Mouse (Mus musculus) left cerebral cortex, postnatal 36 days (tissue): ENCODE measurements at regions not wholly inside any gene's neighbourhood (a gene's known extent, or its start where the extent isn't known, plus 50 kb on each side); places are given as distances from the start of the nearest gene placed in this dataset.

Source experiments
- DNase-seq, 2 experiments: peaks; one replicate each; pipeline ENCODE4 v3.0.0; 2021 to 2022; ENCODE audit warnings: low spot score in 2 of 2, mixed read lengths in 1 of 2
- intact Hi-C: fragments of 180-260 bp; cut with DNase I; formaldehyde crosslinking; loops from one replicate; pipeline ENCODE4 v1.15.1; 2025

DNA sequence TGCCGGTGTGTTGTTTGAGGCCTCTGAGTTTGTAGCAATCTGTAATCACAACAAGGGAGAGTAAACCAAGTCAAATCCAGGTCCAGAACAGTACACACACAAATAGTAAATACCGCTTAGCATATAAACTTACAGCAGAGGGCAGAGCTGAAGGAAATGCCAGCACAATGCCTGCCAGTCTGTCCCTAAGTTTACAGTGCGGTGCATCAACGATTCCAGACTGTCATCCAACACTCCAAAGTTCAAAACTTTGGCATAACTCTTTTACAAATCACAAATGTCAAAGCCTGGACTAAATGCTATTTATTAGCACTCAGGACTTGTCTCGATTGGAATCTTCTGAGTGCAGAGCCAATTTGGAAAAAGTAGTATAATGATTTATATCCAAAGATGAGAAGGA, 104.7 kb upstream of the Ptpn13 start:
- DNase-seq, result no peak
- intact Hi-C loops, result no loop called here

DNA sequence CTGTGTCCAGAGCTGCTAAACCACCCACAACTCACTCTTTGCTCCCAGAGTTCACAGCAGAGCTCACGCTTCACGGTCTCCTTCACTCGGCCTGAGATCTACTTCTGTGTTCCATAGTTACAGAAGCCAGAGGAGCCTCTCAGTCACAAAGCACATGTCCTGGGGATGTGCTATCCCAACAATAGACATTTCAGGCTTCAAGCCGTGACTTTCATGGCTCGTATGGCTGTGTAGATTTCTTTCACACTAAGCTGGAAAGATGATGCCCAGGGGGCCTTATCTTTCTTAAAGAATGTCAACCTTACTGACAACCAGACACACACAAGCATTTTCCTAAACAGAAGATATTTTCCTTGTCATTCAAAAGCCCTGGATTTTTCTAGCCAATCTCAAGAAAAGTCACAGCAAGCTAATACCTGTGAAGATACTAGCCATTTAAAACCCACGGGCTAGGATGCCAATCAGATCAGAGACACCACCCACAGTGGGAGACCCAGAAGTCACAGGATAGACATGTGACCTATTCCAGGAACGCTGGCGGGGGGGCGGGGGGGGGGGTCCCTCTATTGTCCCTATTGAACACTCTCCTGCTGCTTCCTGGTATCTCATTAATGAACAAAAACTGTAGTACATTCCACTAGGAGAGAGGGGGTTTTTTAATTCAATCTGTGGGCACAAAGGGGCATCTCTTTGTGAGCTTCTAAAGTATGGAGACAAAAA, 98.8 kb upstream of the Mapk10 start:
- intact Hi-C loops, result no loop called here
- no peak for DNase-seq

DNA sequence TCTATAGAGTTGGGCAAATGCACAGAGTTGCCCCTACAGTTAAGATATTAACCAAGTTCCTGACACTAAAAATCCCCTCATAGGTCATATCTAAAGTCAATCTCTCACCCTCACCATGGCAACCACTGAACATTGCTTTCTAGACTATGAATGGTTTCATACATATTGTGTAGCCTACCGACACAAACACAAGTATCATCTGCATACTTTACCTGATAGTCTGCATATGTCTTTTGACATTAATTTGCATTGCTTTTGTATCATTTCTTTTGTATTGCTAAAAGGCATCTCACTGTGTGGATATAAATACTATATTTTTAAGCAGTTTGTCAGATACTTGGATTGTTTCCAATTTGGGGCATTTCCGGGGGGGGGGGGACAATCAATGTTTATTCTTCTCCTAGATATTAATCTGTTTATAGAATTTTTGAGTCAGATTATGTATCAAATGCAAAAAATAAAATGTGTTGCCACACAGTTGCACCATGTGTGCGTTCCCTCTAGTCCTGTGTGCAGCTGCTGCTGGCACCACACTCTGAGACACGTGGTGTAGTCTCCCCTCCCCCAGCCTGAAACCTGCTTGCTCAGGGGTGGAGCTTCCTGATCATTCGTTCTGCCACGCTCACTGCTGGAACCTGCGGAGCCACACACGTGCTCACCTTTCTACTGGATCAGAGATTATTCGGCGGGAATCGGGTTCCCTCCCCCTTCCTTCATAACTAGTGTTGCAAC, 94.7 kb upstream of the Mapk10 start:
- DNase-seq, result no peak

DNA sequence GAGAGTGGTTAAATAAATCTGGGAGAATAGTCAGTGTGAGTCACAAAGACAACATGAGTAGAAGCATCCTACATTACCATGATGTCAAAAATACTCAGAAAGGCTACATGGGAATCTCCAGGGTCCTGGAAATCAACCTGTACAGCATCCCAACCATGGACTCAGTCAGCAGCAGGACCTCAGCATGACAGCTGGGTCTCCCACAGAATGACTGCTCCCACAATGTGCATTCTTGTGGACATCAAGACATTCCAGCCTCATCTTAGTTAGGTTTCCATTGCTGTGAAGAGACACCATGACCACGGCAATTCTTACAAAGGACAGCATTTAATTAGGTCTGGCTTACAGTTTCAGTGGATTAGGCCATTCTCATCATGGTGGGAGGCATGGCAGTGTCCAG, 93.8 kb upstream of the Mapk10 start:
- intact Hi-C loops, result no loop called here
- no peak for DNase-seq

More for the DNA sequence above, 94.7 kb upstream of the Mapk10 start:
- intact Hi-C loops, result no loop called here

DNA sequence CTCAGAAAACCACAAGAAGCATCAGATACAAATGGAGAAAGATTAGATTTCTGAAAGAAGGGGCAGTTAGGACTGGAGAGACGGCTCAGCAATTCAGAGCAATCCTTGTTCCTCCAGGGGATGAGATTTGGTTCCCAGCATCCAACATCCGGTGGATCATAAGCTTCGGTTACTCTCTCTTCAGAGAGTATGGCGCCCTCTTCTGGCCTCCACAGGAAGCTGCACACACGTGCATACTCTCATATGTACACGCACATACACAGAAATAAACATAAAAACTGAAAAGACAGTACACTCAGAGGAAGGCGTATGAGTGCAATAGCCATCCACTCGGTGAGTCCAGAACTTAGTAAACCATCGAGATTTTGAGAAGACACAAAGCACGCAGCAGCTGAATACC, 91.6 kb upstream of the Mapk10 start:
- no peak for DNase-seq
- intact Hi-C loops, result no loop called here

DNA sequence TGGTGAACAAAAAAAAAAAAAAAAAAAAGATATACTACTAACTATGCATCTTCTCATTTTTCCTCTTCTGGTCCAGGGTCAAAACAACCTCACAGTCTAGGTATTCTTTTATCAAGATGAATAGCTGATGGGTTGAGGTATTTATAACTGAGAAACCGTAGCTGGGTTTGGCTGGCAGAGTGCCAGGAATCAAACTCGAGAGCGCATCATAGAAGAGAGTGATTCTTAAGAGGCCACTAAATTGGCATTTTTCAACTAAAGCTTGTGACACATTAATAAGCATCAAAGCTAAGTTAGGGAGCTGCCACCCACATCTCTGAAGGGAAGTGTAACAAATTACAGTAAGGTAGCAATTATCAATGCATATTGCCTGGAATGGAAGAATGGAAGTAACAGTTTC, 90.2 kb upstream of the Mapk10 start:
- DNase-seq, result no peak
- intact Hi-C loops, result no loop called here

DNA sequence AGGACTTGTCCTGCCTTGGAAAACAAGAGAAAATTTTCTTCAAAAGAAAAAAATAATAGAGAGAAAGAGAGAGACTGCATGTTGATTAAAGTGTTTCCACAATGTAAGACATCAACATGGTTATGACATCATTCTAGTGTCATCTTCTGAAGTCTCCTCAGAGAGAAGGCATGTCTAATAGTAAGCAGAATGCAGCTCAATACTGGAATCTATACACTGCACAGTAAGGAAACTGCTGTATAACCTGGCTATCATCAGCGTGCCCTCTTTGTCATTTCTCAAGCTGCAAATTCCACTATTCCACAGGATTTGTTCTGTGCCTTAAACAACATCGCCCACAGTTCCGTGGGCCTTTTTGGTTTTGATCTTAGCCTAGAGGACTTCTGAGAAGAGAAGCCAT, 82.8 kb upstream of the Mapk10 start:
- intact Hi-C loops, result no loop called here
- no peak for DNase-seq

DNA sequence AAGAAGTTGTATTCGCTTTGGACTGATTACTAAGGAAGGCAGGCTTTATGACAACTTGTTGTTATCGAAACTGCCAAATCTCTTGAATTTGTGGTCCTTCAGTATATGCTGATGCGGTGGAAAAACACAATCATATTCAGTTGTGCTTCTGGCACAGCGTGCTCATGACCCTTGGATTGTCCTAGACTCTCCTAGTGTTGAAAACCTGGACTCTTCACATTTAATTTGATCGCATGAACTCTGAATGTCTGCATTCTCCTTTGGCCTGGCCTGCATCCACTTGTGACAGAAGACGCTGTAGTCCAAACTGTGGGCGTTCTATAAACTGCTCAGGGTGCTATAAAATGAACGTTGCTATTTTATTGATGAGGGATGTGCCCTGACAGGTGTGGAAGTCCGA, 80.6 kb upstream of the Mapk10 start:
- intact Hi-C loops, result no loop called here
- DNase-seq, result no peak

DNA sequence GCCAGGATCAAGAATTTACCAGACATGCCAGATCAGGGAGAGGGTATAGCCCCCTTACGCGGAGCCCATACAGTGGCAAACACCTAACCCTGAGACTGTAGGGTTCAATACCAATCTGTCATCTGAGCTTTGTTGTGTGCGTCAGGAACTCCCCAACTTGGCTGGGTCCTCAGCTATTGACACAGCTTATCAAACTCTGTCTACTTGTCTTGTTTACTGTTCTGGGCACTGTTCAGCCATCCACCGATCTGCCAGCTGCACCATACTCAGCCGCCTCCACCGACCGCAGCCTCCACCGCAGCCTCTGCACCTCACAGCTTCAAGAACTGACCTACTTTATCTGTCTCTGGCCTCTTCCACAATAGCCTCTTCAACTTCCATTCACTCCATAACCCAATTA, 80.1 kb upstream of the Mapk10 start:
- intact Hi-C loops, result no loop called here
- DNase-seq, result no peak

DNA sequence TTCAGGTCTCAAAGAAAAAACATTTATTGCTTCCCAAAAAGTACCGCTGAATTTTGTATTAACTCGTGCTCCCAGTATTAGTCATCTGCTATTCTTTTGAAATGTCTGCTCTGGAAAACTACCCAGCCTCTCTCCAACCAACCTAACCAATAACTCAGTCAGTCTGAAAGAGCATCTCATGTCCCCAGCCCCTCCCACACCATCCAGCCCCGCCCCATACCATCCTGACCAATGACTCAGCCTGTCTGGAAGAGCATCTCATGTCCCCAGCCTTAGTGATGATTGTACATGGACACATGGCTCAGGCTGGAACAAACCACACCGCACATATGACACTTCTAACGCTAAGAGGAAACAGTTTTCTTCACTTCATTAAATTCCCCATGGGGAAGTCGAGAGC, 58.1 kb upstream of the Mapk10 start:
- no peak for DNase-seq
- intact Hi-C loops, result no loop called here

DNA sequence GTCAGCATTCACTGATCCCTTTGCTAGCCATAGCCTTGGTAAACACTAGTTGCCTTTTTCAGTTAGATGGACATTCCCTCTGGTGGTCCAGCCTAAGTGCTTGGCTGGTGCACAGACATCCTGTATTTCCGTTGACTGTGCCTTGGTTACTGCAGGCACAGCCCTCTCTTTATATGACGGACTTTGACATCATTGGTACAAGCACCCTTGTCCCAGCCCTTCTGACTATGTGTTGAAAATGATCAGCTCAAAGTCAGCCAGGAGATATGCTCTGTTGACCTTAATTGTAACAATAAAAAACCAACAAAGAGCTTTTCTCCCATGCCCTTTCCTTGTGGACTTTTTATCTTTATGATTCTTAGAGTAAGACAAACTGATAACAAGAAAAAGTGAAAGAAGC, 53.8 kb upstream of the Mapk10 start:
- intact Hi-C loops, result no loop called here
- no peak for DNase-seq

DNA sequence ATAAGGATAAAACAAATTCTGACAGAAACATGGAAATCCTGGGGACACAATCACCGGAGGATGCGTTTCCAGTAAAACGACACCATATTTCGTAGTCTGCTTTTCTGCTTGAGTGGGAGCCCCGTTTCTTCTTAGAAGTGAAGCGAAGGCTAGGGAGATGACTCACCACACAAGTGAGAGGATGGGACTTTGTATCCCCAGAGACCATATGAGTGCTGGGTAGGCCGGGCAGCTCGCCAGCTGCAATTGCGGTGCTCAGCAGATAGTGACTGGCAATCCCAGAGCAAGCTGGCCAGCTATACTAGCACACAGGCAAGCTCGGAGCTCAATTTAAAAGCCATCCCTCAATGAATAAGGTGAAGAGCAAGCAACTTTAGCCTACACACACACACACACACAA, 50.3 kb upstream of the Mapk10 start:
- DNase-seq, result peak; percentile 59 to 67

More for the DNA sequence above, 50.3 kb upstream of the Mapk10 start:
- intact Hi-C loops, result no loop called here
